Mouse (Mus musculus) MEL-GATA-1-ER (cell line): Measurements from ENCODE around the gene Fam160a1.

Source experiments
- DNase-seq: peaks from one replicate; pipeline ENCODE4 v3.0.0-alpha.2; 2012; ENCODE audit warnings: low read depth; ENCODE audit errors: extremely low read depth

Gene Fam160a1

DNA sequence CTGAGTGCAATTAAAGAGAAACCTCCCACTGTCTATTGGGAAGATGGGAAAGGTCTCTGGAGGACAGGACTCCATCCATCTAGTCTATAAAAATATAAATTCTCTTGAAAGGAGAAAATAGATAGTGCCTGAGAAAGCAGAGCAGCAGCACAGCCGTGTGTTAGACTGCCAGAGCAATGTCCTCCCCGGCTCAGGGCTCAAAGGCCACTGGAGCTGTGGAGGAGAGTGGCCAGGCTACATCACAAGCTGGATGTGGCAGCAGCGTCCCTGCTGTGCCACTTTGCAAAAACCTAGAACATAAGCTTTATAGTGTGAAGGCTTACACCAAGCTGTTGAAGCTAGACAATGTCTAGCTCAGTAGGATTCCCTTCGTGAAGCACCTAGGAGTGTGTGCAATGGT lies 67.7 kb downstream of the Fam160a1 start:
- no peak for DNase-seq

DNA sequence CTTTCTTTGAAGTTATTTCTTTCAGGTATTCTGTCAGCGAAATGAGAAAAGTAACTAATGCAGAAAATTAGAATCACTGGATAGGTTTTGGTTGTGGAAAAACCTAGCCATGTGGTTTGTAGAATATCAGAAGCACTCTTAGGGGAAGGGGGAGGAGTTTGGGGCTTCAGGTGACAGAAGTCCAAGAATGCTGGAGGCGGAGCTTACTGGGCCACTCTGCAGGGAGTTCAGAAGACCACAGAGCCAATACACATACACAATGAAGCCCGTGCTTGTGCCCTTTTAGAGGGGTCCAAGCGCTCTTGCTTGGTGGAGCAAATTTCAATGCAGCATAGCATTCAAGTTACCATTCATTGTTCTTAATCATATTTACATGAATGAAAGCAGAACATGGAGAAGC lies 68.2 kb downstream of the Fam160a1 start:
- DNase-seq, result no peak

DNA sequence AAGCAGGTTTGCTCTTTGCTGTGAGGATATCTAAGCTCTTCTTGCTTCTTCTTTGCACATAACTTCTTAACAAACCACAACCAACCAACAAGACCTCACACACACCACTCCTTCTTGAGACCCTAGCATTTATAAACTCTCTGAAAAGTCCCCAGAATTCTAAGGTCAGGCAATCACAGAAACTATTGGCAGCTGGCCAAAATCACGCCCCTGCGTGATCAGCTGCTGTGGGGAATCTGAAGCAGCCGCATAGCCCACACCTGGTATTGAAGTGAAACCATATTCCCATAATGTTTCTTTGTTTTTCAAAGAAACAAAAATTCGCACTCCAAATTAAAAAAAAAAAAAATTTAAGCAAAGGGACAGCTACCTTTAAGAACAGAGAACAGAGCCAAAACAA lies 71.0 kb downstream of the Fam160a1 start:
- DNase-seq, result no peak

DNA sequence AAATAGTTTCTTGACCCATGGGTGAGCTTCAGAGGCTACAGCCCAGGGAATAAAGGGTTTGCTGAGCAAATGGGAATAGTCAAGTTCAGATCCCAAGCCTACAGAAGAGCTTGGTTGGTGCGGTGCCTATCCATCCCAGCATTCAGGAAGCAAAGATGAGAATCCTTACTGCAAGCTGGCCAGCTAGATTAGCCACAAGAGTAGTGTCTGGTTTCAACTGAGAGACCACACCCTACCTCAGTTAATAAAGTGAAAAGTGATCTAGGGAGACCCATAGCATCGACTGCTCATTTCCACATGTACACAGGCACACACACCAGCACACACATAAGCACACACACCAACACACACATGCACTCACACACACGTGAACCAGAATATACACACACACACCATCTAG lies 75.3 kb downstream of the Fam160a1 start:
- no peak for DNase-seq

GRCm38 (mm10) chr3:85738591-85738990 lies 78.5 kb downstream of the Fam160a1 start:
- DNase-seq, result no peak

GRCm38 (mm10) chr3:85733939-85734729 lies 83.0 kb downstream of the Fam160a1 start:
- DNase-seq, result no peak

DNA sequence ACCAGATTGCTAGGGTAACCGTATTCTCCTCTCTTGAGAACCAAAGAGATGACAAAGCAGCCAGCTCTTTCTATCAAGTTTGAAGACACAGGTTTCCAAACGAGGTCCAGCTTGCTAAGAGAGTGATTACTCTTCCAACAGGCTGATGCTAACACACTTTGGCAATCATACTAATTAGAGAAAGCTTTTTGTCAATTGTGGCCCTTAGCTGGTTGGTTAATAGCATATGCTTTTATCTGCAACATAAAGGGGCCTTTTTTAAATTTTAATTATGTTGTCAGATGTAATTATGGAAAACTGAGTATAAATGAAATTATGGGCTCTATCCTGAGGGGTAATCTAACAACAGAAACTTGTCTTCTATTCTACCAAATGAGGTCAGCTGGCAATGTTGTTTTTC lies 89.9 kb downstream of the Fam160a1 start:
- no peak for DNase-seq

DNA sequence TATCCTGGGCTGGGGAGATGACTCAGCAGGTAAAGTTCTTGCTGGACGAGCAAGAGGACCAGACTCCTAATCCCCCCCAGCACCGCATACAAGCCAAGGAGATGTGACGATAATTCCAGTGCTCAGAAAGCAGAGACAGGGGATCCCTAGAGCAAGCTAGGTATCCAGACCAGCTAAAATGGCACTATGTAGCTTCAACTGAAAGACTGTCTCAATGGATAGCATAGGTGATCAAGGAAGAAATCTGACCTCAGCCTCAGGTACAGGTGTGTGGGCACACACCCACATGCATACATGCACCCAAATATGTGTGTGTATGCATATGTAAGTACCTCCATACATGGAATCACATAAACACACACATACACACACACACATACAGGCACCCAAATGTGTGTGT lies 91.1 kb downstream of the Fam160a1 start:
- no peak for DNase-seq

- DNase-seq, result no peak
These were observed 92.0 kb downstream of the Fam160a1 start for GRCm38 (mm10) chr3:85725110-85725509.

- no peak for DNase-seq
These were observed 94.5 kb downstream of the Fam160a1 start for GRCm38 (mm10) chr3:85722581-85722980.

DNA sequence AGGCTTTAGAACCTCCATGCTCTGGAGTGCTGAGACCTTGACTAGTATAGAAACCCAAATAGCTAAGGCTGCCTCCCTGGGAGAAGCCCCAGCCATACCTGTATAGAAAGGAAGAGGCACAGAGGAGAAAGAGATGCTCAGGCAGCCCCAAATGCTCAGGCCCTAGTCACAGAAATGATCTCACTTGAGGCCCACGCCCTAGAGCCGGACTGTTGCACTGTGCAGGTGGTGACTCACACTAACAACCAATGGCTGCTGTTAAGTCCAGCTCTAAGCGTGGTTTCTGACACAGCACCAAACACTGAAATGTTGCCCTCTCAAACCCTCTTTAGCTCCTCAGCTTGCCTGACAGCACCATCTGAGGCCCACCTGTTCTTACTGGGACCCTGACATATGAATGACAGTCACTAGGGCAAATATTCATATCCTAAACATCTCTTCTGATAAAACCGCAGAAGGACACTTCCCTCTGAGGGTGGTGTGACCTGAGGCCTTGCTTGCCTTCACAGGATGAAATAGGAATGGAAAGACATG lies 101.3 kb downstream of the Fam160a1 start:
- DNase-seq, result no peak

- DNase-seq, result no peak
These were observed 103.0 kb downstream of the Fam160a1 start for GRCm38 (mm10) chr3:85713936-85714709.

- DNase-seq, result peak; percentile 53
These were observed 106.4 kb downstream of the Fam160a1 start for GRCm38 (mm10) chr3:85710695-85711094.

DNA sequence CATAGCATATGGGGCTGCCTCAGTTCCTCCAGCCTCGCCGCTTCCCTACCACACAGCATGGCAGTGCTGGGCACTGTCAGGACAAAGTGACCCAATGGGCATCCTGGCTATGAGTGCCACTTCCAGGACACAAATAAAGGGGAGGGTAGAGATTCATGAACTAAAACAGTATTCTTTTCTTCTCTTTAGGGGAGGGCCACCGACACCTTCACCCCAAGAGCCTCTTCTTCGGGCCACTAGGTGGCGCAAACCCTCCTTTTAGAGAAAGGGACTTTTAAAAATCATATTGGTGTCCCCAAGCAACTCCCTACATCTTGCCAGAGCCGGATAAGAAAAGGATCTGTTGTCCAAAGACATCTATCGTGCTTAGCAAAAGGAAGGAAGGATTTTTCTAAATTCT lies 109.7 kb downstream of the Fam160a1 start:
- DNase-seq, result peak; percentile 33

GRCm38 (mm10) chr3:85703141-85703882 lies 113.8 kb downstream of the Fam160a1 start:
- no peak for DNase-seq

DNA sequence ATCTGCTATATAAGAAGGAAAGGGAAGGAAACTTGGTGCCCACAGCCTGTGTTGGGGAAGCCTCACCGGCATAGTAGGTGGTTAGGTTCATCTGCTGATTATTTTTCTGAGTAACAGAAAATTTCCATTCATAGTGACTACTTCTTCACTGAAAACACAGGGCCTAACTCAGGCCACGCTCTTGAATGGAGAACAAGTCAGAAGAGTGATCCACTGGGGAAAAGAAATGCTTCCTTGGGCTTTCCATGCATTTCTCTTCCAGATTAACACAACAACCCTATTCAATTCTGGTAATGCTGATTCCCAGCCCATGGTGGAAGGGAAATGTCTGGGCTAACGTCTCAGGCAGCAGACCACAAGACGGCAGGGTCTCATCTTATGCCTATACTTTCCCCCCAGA lies 118.6 kb downstream of the Fam160a1 start:
- DNase-seq, result no peak

- DNase-seq, result no peak
These were observed 122.0 kb downstream of the Fam160a1 start for GRCm38 (mm10) chr3:85695056-85695455.

DNA sequence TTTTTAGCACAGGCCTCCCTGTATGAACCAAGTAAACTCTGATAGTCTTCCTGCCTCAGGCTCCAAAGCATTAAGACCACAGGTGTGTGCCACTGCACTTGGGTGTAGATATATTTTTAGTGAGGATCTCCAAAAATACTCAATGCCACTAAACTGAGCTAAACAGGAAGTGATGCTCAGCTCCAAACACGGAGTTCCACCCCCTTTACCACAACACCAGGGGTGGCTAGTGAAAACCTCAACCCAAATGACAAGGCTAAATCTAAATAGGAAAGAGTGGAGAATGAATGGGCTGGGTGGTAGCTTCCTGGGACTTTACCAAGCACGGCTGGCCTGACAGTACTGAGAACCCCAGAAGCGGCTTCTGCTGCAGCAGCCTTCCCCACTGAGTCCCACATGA lies 124.1 kb downstream of the Fam160a1 start:
- no peak for DNase-seq

DNA sequence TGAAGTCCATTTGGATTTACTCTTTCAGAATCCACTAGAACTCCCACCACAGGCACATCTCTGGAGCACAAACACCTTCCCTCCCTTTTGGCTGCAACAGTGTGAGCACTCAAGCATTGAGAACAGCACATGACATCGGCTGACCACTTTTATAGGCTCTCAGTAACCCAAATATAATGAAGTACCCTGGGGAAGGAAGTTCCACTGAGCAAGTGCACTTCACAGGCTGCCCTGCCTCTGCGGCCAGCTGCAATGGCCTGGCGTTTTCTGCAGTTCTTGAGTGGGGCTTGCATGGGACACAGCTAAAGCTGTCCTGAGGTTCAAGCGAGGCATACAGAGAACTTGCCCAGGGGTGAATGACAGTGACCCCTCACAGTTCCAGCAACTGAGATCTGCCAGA lies 126.0 kb downstream of the Fam160a1 start:
- DNase-seq, result no peak

DNA sequence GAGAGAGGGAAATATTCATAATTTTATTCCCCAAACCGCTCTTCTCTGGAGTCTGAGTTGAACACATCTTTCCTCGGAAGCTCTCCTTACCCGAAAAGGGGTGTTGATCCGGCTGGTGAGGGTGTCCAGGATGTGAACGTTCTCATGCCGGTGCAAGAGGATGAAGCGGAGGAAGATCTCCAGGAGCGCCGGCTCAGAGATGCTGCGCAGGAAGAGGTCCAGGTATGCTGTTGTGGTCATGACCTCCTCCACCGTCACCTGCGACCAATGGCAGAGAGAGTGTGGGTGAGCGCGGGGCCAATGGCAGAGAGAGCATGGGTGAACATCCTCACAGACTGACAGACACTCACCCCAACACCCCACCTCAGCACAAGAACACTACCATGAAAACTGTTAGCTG lies 128.8 kb downstream of the Fam160a1 start:
- DNase-seq, result no peak

DNA sequence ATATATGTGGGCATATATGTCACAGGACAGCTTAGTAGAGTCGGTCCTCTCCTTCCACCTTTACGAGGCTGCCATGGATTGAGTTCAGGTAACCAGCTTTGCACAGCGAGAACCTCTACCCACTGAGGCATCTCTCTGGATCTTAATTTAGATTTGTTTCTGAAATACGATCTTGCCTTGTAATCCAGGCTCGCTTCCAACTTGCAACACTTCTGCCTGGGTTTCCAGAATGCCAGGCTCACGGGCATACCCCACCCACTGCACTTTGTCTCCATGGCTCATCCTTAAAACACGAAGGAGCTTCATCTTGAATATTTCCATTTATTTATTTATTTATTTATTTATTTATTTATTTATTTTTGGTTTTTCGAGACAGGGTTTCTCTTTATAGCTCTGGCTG lies 131.8 kb downstream of the Fam160a1 start:
- DNase-seq, result no peak

GRCm38 (mm10) chr3:85683618-85684017 lies 133.5 kb downstream of the Fam160a1 start:
- DNase-seq, result no peak
